Mouse (Mus musculus) cerebellum, postnatal 10 days (tissue): Measurements from ENCODE around the gene Itgb5.

Experiments used
- DNase-seq, 2 experiments: peaks; one replicate each; pipeline ENCODE4 v3.0.0; 2021; ENCODE audit warnings: mixed read lengths in 2 of 2

Itgb5 gene

DNA sequence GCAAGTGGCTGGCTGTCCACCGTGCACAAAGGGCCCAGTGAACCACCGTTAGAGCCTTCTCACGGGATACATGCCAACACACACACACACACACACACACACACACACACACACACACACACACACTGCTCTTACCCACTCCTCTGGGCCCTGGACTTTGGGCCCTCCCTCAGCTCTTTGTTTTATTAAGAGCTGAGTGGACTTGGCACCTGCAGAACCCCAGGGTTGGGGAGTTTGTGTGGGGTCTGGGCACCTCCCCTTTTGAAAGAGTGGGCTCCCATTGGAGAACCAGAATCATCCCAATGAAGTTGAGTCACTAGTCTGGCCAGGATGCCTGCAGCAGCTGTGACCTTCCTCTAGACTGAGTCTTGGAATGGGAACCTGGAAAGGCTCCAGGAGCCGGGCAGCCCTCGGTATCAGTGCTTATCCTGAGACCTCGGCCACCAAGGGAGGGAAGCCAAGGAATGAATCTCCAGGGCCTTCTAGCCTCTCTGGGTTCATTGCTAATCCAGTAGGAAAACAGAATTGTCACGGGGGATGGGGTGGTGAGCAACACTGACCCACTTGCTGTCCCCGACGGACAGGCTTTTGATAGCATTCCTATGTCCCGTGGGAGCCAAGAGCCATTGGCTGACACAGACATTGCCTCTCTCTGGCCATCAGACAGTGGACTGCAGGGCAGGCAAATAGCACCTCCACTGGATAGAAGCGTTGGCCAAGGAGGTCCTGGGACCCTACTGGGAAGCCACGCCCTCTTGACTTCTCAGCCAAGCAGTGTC, 87.2 kb downstream of the Itgb5 start:
- DNase-seq, result peak; percentile 88 to 89

DNA sequence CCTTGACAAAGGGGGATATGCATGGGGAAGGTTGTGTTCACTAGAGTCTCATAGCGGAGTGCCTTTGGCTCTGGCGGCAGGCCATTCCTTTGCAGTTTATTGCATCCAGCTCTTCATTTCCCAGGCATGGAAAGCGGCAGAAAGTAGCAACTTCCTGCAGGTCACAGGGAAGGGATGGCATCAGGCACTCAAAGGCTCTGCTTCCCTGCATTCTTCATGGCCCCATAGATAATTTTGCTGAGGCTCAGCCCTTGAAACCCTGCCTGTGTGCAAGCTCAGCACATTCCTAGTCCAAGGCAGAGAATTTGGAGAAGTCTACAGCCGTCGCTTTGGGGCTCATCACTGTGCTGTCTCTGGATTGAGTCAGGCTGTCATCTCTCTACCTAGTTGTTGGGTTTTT, 87.9 kb downstream of the Itgb5 start:
- DNase-seq, result peak in 1 of 2 experiments; percentile 43

DNA sequence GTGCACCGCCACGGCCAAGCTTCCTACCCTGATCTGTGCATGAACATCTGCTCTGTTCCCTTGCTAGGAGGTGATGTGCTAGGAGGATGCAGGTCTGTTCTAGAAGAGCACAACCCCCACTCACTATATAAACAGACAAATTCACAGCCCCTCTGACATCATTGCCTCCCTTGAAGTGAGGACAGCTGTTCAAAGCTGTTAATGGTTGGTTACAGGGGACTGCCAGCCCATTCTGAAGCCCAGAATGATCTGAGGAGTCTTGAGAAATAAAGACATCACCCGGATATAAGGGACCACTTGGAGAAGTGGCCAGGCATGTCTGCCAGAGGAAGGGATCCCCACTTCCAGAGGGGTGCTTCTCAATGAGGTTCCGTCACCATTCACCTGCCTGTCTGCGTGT, 88.5 kb downstream of the Itgb5 start:
- no peak for DNase-seq

DNA sequence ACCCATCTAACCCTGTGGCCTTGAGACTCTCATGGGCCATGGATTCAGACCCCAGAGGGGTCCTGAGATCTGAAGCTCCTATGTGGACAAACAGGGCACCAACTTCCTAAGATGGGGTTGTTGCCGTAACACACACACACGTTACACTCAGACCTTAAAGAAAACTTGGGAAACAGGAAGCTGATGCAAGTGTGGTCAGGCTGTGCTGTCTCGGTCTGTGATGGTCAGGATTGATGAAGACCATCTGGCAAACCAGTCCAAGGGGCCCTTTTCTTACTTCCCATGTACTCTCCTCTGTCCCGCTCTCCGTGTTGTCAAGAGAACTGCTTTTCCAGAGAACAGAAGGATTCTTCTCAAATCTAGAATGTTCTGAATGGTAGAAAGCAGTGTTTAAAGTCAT, 92.0 kb downstream of the Itgb5 start:
- DNase-seq, result no peak

DNA sequence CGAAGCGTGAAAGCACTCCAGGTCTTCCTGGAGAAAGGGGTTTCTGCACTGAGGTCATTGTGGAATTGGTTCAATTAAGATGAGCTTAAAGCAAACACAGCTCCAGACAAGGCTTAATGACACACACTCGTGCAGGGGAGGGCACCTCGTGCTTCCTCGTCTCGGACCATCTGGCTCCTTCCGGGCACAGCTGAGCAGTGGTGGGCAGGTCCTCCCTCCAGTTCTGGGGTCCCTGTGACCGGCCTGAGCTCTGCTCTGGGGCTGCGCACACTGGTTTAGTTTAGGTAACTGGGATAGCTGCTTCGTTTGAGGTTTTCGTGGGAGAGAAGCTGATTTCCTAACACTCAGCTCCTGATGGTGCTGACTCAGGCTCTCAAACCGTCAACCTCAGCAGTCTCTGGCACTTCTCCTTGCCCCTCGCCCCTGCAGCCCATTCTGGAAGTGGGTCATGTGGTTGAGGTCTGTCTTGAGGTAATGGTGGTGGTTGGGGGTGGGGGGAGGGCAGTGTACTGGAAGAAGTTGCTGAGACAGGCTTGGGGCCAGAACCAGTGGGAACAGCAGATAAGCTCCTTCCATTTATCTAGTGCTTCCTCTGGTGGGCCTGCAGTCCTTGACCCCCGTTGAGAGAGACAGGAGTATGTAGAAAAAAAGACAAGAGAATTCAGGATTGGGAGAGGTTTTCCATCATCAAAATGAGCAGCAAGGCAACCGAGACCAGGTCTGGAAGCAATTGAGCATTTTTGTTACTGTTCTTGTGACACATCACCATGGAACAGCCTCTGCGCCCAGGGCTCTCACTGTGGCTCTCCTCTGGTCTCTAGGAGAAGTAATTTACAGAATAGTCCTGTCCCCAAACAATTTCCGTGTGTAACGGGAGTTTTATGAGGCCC, 92.9 kb downstream of the Itgb5 start:
- DNase-seq, result peak; percentile 72 to 75

DNA sequence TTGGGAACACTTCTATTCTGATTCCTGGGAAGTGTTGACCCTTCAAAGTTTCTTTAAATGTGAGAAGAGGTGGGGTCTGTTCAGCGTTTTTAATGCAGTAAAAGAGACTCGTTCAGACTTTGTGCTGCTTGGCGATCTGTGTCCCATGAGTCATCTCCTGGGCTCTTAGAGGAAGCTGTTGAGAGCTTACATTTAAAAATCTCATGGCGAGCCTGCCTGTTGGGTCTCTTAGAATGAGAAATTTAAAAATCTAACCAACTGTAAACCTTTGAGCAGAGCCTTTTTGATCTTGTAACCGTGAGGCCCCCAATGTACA, 93.5 kb downstream of the Itgb5 start:
- no peak for DNase-seq

DNA sequence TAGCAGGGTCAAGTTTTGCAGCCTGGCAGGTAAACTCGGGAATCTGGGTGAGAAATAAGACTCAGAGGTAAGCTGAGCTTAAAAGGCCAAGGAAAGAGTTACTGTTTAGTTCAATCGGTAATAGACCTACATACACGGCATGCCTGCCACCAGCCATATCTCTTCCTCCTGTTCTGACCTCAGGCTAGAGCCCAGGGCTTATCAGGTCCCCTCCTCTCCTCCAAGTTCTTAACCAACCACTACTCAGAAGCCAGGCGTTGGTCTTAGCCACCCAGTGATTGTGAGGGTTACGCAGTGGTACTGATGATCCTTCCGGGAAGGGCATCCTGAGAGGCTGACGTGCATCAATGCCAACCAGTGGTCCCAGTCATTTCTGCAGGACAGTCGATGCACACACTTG, 94.3 kb downstream of the Itgb5 start:
- DNase-seq, result no peak

DNA sequence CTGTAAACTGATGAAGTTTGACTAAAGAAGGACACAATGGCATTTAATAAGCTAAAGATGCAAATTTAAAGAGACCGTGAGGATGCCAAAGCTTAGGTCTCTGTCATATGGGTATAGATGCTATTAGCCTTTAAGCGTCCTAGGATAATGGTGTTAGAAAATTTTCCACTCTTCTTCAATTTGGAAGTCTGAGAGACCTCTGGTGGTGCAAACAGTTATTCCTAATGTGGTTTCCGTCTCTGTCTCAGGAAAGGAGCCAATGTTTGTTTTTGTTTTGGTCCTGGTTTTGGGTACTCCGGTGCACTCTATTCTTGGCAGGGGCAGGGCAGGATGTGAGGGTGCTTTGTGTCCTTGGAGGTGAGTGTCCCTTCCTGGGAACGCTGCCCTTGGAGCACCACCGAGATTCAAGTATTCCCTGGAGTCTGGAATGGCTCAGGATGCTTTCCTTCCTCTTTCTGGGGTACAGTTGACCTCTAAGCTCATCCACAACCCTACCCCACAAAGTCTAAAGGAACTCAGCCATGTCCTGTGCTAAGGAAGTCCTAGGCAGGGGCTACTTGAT, 97.9 kb downstream of the Itgb5 start:
- DNase-seq, result no peak

DNA sequence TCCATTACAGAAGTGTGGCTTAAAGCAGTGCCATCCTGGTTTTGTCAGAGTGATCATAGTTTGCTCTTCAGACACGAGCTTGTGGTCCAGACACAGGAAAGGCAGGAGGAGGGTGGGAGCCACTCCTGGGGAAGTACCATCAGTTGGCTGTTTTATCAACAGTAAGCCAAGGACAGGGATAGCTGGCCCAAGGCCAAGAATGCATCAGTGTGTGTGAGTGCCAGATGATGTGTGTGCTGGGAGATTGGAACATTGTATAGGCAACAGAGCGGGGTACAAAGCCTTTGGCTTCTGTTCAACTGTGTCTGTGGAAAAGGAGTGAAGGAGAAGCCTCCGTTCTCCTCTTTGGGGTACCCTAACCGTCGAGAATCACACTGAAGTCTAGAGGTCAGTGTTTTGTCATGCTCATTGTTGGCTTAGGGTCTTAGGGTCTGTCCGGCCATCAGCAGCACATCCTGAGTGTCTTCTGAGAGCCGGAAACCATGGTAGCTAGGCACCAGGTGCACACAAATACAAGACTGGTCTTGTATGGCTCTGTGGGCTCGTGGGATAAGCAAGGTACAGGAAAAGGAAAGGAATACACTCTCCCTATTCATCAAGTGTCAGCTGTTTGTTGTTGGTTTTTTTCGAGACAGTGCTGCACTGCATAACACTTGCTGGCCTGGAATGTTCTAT, 99.5 kb downstream of the Itgb5 start:
- peak; percentile 52 to 53 for DNase-seq

DNA sequence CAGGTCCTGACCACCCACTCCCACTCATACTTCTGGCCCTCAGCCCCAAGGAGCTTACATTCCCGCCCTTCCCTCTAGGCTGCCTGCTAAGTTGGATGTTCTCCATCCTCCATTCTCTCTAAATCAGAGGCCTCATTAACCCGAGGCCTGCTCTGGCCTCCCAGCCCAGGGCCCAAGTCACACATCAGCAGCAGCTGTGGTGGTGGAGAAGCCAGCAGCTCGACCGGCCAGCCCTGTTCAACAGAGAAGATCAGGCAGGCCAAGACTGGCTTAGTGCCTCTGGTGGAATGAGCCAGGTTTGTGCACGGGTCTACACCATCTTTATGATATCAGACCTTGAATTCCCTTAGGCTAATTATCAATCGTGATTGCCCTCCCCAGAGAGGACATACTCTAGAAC, 101.3 kb downstream of the Itgb5 start:
- peak in 1 of 2 experiments; percentile 8 for DNase-seq

DNA sequence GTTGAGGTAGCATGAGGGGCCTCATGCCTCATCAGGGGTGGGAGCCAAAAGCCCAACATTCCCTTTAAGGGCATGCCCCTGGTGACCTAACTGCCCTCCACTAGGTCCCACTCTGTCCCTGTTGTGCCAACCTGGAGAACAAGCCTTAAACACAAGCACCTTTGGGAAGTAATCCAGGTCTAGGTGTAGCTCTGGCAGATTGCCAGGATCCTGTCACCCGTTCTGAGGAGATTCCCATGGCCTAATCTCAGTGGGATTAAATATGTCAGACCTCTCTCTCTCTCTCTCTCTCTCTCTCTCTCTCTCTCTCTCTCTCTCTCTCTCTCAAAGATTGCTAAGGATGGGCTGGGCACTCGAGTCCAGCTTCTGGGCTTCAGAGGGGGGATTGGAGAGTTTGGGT, 102.2 kb downstream of the Itgb5 start:
- DNase-seq, result peak in 1 of 2 experiments; percentile 33

DNA sequence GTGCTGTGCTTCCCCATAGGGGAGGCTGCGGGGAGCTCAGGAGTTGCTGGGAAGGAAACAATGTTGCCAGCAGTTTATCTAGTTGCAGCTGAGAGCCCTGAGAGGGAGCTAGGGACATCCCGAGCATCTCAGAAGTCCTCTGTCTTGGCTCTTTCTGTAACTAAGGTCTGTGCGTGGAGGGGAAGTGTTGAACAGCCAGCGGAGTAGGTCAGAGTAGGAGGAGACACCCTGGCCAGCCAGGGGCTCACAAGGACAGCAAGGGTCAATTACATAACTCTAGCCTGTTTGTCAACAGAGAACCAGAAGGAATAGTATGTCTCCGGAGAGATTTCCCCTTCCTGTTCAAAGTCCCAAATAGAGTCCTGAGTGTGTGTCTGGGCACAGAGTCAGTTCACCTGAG, 102.7 kb downstream of the Itgb5 start:
- DNase-seq, result no peak

DNA sequence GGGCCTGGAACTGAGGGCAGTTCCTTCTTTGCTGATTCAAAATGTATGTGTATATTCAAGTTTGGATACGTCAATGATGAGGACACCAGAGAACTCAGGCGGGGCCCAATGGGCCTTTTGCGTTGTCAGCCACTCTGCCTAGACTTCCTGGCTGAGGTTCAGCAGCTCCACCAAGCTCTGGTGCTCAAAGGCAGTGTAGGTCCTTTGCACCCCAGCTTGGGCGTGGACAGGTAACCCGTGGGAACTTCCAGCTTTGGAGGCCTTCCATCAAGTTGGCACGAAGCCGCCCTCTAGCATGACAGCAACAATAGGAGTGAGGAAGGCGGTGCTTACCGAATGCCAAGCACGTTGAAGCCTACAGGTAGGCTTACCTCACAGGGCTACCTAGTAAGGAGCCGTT, 103.9 kb downstream of the Itgb5 start:
- DNase-seq, result no peak

DNA sequence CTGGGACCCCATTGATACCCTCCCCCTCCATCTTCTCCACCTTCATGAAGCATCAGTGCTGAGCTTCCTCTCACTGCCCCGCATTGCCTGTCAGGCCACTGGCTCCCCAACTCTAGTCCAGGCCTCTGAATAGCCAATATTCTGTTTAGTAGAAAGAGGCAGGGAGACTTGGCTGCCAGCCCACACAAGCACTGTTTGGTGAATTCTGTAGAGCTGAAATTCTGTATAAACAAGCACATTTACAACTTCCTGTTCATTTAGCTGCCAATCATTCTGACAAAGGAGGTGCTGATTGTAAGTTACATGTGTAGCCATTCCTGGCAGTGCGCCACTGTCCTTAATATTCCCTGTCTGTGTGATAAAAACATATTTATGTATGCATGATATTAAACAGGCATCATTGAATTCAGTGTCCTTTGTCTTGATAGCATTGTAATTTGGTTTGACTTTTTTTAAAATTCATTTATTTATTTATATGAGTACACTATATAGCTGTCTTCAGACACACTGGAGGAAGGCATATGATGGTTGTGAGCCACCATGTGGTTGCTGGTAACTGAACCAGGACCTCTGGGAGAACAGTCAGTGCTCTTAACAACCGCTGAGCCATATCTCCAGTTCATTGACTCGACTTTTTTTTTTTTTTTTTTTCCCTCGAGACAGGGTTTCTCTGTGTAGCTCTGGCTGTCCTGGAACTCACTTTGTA, 105.4 kb downstream of the Itgb5 start:
- peak; percentile 45 to 62 for DNase-seq

DNA sequence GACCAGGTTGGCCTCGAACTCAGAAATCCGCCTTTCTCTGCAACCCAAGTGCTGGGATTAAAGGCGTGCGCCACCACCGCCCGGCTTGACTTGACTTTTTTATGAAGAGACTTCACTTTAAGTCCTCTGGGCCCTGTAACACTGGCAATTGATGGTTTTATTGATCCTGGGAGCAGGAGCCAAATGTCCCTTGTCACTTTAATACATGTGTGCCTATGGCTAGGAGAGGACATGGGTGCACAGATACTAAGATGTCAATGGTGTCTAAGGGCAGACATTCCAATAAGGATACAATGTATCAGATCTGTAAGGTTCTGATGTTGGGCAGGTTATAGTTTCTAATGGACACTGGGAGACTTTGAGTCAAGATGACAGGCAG, 105.9 kb downstream of the Itgb5 start:
- no peak for DNase-seq

DNA sequence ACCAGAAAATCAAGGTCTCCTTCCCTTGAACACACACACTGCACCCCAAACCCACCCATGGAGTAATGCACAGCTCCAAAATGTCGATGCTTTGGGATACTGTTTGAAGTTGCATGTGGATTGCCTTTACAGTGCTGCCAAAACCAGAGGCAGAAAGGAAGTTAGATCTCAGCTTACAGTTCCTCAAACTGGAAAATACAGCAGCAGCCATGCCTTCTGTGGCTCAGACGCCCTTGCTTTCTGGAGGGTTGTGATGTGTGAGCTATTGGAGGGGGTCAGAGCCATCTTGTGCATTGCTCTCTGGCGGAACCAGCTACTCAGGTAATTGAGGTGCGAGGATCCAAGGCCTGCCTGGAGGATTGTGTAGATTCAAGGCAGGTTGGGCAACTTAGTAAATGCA, 107.4 kb downstream of the Itgb5 start:
- DNase-seq, result peak in 1 of 2 experiments; percentile 4

DNA sequence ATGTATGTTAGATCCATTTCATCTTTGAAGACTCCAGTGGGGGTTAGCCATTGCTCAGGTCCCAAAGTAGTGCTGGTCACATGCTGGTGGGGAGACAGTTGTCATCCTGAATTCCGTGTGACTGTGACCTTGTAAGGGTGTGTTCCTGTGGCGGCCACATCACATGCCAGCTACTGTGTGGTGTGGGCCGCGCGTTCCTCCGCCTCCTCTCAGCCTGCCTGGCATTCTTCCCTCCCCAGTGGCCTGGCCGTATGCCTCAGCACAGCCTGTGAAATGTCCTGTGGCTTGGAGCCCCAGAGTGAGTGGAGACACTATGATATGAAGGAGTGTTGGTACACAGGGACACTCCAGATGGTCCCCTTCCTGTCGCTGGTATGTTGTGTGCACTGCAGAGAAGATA, 108.1 kb downstream of the Itgb5 start:
- DNase-seq, result peak; percentile 85 to 89

DNA sequence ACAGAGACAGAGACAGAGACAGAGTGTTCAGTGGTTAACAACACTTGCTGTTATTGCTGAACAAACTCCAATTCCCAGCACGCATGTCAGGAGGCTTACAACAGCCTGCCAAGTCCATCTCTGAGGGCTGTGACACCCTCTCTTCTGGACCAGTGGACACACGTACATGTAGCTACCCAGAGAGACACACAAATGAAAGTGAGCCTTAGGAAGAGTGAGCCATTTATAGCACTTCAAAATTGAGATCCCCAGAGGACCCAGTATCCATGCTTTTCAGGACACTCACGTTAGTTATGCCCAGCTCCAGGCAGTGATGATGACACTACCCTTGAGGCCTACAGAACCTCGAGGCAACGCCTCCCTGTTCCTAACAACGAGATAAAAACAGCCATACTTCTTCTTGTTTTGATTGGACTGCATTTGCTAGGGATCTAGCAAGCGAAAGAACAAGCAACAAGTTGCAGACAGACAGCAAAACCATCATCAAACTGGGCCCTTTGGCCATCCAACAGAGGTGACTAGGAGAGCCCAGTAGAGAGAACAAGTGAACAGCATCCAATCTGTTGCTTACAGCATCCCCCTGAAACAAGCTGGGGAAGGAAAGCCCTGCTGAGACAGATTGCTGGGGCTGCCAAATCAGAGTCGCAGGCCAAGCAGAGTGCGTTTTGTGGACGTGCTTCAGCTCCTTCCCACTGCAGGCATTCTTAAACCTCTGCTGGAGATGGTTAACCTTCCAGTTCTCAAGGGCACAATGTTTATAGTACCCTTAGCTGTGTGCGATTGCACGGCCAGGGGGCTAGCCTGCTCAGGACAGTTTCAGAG, 109.1 kb downstream of the Itgb5 start:
- peak; percentile 17 to 52 for DNase-seq

DNA sequence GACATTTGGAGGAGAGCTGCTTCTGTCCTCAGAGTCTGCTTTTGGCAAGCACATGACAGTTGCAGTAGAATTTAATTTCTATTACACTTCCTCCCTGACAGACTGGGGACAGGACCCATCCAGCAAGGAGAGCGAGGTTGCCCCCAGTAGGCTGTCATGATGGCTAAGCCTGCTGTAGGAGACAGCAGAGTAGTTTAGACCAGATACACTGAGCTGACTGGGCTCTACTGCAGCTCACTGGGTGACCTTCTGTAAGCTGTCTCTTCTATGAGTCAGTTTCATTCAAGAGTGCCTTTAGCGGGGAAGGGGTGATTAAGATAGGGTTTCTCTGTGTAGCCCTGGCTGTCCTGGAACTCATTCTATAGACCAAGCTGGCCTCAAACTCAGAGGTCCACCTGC, 109.7 kb downstream of the Itgb5 start:
- DNase-seq, result peak in 1 of 2 experiments; percentile 33

DNA sequence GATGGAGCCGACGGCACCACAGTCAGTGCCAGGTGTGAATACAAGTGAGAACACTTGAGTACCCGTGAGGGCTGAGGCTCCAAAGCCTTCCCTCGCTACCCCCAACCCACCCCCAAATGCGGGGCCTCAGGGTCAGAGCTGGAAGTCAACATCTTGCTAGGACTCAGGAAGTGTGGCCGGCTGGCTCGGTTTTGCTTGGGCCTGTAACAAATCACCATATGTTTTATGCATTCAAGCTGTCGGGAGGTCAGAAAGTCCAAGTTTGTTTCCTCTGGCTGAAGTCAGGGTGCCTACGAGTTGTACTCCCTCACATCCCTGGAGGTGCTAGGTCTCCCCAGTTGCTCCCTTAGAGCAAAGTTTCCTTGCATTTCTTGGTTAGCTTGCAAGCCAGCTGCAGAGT, 110.2 kb downstream of the Itgb5 start:
- DNase-seq, result peak in 1 of 2 experiments; percentile 29

DNA sequence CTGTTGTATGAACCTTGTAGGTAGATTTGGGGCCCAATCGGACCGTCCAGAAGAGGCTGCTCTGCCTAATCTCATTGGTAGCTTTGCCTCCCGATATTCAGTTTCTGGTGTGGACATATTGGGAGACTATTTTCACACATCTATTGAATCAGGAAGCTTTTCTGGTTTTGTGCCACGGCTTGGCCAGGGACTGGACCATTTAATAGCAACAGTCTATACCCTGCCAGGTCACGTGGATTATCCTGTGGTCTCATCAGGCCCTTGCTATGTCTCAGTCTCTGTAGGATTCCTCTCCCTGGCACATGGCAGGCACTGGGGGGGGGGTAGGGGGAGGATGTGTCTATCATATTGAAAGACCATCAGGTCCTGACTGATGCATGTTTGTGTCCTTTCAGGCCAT, 110.6 kb downstream of the Itgb5 start:
- peak; percentile 71 to 83 for DNase-seq
